Mouse (Mus musculus) embryo, embryonic 9.5 days (tissue): ENCODE data around the gene Spg21.

Experiments
- DNase-seq: peaks from one replicate; pipeline ENCODE4 v3.0.0-alpha.2; 2017; ENCODE audit errors: extremely low spot score

The Spg21 gene

DNA sequence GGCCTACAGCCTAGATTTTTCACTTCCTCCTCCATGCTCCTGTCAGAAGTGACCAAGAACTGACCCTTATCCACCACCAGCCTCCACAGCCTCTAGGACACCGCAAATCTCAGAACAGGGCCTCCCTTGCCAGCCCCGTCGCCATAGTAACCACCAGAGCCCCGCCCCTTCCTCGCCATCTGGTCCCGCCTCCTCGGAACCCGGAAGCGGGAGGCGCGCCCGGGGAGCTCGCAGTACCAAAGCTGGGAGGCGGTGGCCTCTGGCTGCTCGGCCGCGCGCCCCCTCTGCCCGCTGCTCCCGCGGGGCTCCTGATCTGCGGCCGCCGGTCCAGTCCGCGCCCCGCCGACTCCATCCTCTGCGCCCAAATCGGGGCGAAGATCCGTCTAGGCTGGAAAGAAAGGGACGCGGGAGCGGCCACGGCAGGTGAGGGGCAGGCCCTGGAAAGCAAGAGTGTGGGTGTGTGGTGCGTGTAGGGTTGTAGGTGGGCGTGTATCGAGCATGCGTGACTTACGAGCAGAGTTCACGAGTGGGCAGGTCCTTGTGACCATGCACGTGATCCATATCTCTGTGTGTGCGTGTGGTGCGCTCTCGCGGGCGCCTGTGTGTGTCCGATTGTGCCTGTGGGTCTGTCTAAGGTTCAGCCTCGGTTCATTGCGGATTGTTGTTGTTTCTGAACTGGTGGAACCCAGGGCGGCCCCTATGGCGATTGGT lies at the start of gene Spg21:
Gene Spg21 (plus strand): TSS at position 216 of the 711 bp plus-strand sequence.
- DNase-seq = peak; percentile 99

DNA sequence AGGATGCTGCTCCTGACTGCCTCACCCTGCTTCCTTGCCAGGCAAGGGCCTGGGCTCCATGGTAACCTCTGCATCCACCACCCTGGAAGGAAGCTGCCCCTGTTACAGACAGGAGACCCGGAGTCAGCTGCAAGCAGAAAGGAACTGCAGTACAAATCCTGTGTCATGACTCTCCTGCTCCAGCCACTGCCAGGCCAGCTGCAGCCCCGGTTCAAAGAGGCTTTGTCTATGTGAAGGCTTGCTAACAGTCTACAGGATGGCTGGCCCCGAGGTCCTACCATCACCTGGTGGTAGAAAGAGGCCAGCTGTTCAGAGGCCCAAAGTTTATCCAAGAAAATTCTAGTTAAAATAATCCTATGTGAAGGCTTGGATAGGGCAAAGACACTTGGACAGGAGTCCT lies 49.4 kb upstream of the Spg21 start:
- DNase-seq = no peak

DNA sequence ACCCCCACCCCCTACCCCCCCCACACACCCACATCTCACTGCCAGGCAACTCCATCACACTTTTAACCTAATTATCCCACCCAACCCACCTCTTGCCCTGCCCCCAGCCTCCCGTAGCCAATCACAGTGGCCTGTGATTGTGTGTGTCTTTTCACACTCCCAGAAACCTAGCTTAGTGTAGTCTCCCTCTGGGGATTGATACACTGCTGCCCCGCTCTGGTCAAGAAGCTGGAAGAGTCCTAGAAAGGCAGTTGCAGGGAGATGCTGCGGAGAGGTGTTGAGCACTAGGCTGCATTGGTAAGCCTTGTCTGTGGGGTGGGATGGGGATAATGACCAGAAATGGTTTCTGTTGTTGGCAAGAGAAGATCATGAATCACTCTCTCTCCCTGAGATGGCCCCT lies 43.0 kb upstream of the Spg21 start:
- DNase-seq = no peak

DNA sequence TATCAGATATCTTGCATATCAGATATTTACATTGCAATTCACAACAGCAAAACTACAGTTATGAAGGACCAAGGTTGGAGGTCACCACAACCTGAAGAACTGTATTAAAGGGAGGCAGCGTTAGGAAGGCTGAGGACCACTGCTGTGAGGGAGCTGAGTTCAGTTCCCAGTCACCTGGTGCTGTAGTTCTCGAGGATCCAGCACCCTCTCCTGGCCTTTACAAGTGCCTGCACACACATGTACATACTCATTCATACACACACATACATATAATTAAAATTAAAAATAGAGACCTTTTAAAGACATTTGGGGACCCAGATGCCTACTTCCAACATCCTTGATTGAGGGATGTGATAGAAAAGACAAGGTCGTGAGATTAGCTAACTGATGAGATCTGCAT lies 41.1 kb upstream of the Spg21 start:
- DNase-seq = no peak

DNA sequence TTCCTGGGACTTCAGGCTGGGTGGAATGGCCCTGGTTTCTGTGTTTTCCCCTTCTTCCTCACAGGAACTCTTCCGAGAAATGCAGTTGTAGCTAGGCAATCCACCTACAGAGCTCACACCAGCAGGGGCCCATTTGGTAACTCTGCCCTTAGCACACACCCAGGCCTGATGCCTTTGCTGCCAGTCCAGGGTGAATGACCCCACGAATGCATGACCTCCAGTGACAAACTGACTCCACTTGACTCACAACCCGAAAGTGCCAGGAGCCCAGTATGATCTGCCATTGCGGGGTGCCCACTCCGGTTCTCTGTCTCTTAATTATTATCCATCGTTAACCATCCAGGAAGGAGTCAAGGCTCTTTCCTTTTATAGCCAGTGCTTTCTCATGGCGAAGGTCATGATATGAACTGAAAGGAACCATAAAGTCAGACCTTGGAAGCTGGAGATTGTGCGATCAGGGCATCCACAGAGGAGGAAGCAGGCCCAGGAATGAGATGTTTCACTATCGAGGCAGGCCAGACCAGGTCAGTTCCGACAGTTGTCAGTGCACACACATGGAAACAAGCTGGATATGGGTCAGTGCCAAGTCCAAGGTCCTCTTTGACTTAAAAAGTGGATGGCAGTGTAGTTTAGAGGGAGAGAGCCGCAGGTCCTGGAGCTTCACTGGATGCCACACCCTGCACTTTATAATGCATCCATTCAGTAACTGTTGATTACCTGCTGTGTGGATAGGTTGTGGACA lies 37.8 kb upstream of the Spg21 start, which contains the start of gene Slc51b:
Gene Slc51b (minus strand): TSS at position 196 of the 742 bp plus-strand sequence.
- DNase-seq = no peak

DNA sequence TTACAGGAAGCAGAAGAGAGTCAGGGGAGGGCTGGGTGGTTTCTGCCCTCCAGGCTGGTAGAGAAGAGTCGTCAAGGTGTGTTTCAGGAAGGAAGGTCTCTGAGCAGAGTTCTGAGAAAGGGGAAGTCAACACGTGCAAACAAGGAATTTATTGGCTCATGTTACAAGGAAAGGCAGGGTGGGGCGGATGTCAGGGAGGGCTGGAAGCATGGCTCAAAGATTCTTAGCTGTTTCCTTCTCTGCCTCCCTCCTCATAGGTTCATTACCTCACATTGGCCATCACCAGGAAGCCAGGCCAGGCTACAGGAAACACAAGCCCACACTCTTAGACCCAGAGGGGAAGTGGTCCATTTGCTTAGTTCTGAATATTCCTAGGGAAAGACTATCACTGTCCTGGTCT lies 36.4 kb upstream of the Spg21 start:
- no peak for DNase-seq

DNA sequence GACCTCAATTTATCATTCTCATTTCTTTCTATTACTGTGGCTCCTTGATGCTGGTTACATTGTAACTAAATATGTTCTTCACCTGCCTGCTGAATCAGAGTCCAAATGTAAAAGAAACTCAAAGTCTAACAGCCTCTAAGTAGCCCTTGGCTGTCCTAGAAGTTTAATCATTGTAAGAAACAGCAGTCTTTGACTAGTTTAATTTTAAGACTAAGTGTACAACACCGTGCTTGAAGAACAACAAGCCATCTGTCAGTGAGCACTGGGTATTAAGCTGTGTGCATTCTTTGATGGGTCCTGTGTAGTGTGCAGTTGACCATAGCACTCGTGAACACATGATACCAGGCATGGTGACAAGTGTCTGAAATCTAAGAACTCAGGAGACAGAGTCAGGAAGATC lies 33.2 kb upstream of the Spg21 start:
- DNase-seq = no peak

DNA sequence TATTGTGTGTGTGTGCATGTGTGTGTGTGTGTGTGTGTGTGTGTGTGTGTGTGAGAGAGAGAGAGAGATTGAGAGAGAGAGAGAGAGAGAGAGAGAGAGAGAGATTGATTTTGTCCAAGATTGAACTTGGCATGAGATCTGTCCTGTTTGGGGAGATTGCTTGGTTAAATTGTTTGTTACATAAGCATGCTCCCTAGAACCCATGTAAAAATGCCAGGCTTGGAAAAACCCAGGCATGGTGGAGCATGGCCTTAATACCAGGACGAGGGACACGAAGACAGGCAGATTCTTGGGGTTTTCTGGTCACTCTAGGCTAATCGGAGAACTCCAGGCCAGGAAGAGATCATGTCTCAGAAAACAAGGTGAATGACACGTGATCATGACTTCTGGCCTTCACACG lies 32.7 kb upstream of the Spg21 start:
- no peak for DNase-seq

DNA sequence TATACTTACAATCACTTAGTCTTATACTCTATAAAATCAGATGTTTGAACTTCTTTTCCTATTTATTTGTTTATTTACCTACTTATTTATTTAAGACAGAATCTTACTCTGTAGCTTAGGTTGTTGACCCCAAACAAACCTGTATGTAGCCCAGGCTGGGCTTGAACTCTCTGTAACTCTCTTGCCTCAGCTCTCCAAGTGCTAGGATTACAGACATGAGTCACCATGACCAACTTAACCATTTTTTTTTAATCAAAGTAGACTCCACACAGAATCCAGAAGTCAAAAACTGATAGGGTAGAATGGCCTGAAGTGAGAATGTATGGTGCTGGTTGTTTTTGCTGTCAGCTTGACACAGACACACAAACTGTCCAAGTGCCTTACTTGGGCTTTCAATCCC lies 30.3 kb upstream of the Spg21 start:
- no peak for DNase-seq

DNA sequence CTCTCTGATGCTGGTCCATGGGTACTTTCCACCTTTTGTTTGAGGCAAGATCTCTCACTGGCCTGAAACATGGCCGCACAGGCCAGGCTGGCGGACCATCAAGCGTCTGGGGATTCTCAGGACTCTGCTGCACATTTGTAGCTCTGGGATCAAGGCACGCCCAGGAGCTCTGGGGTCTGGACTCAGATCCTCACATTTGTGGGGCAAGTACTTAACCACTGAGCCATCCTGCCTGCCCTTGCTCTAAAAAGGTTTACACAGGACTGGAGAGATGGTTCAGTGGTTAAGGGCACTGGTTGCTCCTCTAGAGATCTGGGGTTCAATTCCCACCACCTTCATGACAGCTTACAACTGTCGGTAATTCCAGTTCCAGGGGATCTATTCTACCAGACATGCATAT lies 29.8 kb upstream of the Spg21 start:
- no peak for DNase-seq

DNA sequence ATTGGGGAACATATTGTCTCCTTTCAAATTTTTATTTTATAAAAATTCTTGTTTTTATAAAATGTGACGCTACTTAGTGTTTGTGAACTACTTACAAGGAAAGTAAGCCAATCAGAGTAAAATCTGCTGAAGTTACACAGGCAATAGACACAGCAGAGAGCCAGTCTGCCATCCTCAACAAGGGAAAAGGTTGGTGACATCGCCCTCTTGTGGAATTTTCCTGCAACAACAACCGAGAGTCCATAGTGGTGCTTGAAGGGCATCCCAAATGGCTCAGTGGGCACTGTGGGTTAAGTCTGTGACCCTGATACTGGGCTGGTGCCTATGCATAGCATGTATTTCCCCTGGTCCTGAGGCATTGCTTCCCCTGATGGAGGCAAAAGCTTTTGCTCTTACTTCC lies 28.5 kb upstream of the Spg21 start:
- DNase-seq = peak; percentile 82

DNA sequence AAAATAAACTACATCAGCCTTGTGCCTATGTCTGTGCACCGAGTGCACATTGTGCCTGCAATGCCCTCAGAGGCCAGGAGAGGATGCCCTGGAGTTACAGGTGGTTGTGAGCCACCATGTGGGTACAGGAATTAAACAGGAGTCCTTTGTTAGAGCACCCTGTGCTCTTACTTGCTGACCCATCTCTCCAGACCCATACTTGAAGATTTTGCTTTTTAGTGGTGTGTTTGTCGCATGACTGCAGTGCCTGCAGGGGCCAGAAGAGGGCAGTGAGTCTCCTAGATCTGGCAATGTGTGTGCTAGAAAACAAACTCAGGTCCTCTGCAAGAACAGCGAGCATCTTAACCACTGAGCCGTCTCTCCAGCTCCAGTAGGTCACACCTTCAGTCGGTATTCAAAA lies 26.6 kb upstream of the Spg21 start:
- peak; percentile 55 for DNase-seq

DNA sequence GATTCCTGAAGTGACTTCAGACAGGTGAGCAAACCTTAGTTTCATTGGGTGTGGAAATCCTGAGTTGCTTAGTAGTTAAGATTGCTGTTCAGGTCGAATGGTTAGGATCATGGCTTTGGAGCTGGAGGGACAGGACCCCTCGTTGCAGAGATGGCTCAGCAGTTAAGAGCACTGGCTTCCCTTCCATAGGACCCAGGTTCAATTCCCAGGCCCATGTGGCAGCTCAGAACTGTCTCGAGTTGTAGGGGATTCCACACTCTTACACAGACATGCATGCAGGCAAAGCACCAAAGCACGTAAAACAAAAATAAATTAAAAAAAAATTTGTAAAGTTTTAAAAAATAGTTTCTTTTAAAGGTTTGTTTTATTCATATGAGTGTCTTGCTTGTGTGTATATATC lies 25.5 kb upstream of the Spg21 start:
- DNase-seq = peak; percentile 8

DNA sequence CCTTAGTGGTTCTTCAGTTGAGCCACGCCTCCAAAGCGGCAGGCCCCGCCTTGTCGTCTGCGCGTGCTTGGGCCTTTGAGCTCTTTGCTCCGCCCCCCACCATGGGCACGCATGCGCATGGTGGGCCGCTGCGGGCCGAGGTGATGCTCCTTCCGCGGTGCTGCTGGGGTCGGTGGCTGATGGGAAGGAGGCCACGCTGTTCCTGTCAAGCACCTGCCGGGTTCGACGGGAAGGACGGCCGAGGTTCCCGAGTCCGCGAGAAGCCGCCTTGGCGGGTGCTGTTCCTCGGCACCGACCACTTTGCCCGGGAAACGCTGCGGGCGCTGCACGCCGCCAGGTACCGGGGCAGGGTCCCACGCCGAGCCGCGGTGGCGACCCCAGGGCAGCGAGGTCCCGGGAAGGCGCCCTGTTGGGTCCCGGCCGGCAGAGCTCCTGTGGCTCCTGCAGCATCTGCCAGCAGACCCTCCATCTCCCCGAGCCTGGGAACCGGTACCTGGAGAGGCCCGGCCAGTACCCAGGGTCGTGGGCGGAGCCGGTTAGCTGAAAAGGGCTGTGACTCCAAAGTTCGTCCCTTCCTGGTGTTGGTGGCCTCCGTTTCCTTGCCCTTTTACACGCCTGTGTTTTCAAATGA lies 25.0 kb upstream of the Spg21 start, which contains the start of gene Mtfmt:
Gene Mtfmt (plus strand): TSS at position 112 of the 631 bp plus-strand sequence.
- DNase-seq = peak; percentile 92

DNA sequence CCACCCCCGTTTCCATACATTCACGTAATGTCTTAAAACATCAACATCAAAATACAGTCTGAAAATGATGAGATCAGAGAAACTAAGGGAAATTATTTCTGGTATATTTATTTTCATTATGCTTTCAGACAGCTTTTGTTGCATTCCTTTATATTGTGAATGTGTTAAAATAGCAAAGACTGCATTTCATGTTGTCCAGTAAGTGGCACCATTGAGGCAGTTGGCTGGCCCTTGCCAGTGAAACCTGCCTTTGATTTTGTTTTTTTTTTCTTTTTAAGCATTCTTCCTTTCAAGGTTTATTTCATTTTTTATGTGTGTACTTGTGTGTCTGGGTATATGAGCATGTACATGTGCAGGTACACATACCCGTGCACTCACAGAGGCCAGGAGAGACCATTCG lies 16.1 kb upstream of the Spg21 start:
- no peak for DNase-seq

DNA sequence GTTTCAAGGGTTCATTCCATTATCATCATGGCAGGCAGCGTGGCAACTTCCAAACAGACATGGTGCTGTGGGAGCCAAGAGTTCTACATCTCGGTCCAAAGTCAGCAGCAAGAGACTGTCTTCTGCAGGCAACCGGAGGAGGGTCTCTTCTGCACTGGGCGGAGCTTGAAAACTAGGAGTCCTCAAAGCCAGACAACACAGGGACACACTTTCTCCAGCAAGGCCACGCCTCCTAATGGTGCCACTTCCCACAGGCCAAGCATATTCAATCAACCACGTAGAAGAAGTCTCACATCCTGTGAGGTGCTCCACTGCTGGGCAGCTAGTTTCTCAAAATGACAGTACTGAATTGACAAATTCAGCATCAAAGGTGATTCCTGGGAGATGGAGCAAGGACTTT lies 12.8 kb upstream of the Spg21 start:
- no peak for DNase-seq

DNA sequence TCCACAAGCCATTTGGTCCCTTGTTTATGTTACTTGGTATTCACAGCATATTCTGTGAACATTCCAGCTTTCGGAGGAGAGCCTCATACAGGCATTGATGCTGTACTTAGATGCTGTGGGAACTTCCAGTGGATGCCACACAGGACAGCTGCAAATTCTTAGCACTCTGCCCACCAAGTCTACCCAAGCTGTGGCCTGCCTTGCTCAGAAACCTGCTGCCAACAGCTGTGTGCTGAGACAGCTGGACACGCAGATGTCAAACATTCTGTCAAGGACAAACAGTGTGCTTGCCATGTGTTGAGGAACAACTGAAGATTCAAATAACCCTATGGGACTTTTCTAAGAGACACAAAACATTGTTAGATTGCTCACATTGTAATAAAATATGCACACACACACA lies 1.8 kb upstream of the Spg21 start:
- DNase-seq = no peak

DNA sequence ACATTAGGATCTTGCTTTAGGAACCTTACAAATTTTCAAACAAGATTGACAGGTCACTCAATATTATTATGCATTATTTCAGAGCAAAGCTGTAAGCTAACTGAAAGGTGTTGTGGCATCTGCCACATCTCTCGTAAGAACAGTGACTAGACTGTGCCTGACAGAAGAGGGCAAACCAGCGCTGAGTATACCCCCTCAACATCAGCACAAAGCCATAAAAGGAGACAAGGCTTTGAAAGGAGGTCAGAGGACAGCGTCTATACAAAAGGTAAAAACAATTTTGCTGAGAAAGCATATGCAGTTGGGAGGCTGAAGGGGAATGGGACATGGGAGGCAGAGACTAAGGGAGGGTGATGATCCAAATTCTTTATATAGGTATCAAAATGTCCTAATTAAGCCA lies 549 bp upstream of the Spg21 start:
- peak; percentile 13 for DNase-seq

DNA sequence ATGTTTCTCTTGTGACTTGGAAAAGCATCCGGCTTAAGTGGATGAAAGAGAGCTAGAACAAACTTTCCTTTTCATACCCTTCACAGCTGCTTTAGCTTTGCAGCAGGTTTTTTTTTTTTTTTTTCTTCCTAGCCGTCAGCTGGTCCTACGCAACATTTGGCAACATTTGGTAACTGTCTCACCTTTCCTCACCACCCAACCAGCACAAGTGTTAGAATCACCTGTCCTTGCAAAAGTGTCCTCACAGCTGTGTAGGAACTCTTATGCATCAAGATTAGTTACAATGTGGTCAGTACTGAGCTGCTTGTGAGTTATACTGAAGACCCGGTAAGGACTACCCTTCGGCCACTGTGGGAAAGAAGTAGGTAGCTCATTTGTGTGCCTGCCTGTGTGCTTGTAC lies 1.8 kb downstream of the Spg21 start:
- DNase-seq = no peak

DNA sequence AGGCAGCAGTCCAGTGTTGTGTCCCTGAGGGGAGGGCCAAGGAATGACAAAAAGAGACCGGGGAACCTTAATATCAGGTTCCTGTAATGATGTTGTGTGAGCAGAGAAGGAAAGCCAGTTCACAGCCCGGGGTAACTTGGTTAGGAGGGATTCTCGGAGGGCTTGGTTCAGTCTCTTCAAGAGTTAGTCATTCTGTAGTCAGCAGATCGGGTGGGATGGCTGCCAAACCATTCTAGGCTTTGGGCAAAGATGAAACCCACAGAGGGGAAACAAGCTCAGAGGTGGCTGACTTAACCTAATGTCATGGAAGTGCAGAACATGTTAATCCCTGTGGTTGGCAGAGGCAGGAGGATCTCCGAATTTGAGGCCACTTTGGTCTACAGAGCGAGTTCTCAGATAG lies 3.4 kb downstream of the Spg21 start:
- no peak for DNase-seq

DNA sequence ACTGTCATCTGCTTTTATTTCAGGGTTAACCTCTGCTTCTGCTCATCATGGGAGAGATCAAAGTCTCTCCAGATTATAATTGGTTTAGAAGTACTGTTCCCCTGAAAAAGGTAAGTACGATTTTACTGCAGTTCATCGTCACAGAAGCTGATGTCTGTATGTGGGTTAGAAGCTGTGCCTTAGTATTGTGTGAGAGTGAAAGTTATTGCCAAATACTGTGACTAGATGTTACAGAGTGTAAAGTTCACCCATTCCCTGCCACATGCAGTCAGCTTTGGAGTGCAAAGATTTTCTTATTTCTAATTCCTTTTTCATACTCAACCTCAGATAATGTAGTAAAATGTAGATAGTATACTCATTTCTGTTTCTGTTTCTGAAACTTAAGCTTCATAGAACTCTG lies 4.5 kb downstream of the Spg21 start:
- no peak for DNase-seq

DNA sequence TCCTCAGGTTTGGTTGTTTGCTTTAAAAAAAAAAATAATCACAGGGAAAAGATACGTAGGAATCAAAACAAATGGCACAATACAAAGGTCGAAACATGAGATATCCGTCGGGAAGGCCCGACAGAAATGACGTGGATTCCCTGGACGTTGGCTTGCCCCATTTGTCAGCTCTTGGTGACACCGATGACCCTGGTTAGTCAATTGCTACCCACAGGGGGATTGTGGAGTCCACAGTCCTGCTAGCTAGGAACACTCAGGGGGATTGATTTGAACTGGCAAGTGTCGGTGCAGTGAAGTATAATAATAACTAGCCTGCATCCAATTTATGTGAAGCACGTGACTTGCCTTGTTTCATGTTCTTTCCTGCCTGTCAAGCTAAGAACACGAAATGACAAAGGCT lies 6.9 kb downstream of the Spg21 start:
- DNase-seq = no peak

DNA sequence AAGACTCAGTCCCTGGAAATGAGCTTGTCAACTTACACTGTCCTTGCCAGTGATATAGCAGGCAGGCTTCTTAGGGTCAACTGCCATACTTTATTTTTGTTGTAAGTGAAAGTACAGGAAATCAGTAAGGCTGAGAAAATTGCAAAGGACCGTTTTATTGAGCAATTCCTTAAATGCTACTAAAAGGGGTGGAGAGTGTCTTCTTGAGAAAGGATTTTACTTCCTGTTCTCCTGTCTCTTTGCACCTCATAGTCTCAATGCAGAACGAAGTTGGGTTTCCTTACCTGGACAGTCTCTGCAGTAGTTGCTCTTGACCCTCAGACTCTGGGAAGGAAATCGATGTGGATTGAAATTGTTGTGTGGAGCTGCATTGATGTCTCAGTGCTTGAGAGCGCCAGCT lies 12.0 kb downstream of the Spg21 start:
- DNase-seq = no peak
